Mouse (Mus musculus) lung, embryonic 14.5 days (tissue): Measurements from ENCODE around the gene Abca8b. TPM values are rescaled to one million over a fixed set of nuclear protein-coding genes. Genes with fewer than 3 reads are reported as not detected.
A peak's percentile ranks its signal among the peaks of the same experiment; 100 is the strongest.

Experiments used
- ATAC-seq: fragments of 200-750 bp; cut with Nextera tagmentation; 2 replicates; pipeline ENCODE4 v1.8.0; 2017; ENCODE audit warnings: mild to moderate bottlenecking, moderate TSS enrichment, moderate library complexity; ENCODE audit not compliant: insufficient read depth
- DNase-seq: peaks from one replicate; pipeline ENCODE4 v3.0.0-alpha.2; 2015
- H3K27ac ChIP-seq: fragments of 300-500 bp; sonication (generic); 2 replicates; pipeline ENCODE4 v1.5.1; 2014; ENCODE audit warnings: low read depth, mild to moderate bottlenecking, moderate library complexity
- H3K27me3 ChIP-seq: fragments of 300-500 bp; sonication (generic); 2 replicates; pipeline ENCODE4 v1.6.1; 2014; ENCODE audit warnings: low read length, control low read depth; ENCODE audit not compliant: insufficient read depth
- H3K36me3 ChIP-seq: fragments of 300-500 bp; sonication (generic); 2 replicates; pipeline ENCODE4 v1.6.1; 2014; ENCODE audit warnings: control low read depth; ENCODE audit not compliant: insufficient read depth
- H3K4me1 ChIP-seq: fragments of 300-500 bp; sonication (generic); 2 replicates; pipeline ENCODE4 v1.6.1; 2014; ENCODE audit warnings: antibody characterized with exemption, control low read depth; ENCODE audit not compliant: insufficient read depth
- H3K4me2 ChIP-seq: fragments of 300-500 bp; sonication (generic); 2 replicates; pipeline ENCODE4 v1.6.1; 2014; ENCODE audit warnings: mild to moderate bottlenecking
- H3K4me3 ChIP-seq: fragments of 300-500 bp; sonication (generic); 2 replicates; pipeline ENCODE4 v1.5.1; 2014; ENCODE audit warnings: low read depth, low read length
- H3K9ac ChIP-seq: fragments of 300-500 bp; sonication (generic); 2 replicates; pipeline ENCODE4 v1.6.1; 2014
- H3K9me3 ChIP-seq: fragments of 300-500 bp; sonication (generic); 2 replicates; pipeline ENCODE4 v1.6.1; 2016; ENCODE audit warnings: low read depth, low read length, control low read depth
- CTCF ChIP-seq: IDR thresholded peaks from 2 replicates; pipeline ENCODE4 v1.5.1; 2016; ENCODE audit warnings: antibody characterized with exemption, low read depth
- WGBS: fragments of 180-500 bp; shearing (Covaris S2); extraction: QIAGEN DNeasy Blood & Tissue Kit; methylation state at CpG from one replicate; pipeline ENCODE4 v1.1.7; 2014; 5-methylcytosine and 5-hydroxymethylcytosine counted together
- polyA plus RNA-seq: library from polyadenylated mRNA; unstranded; fragments of >200 nt; fragmentation: Nextera tagmentation; extraction: Ambion mirVana; gene quantifications from 2 replicates; pipeline ENCODE4 v1.2.1, GENCODE M21; 2014

Gene Abca8b
- 0.53 and 1.0 TPM in 2 replicates for polyA plus RNA-seq

DNA sequence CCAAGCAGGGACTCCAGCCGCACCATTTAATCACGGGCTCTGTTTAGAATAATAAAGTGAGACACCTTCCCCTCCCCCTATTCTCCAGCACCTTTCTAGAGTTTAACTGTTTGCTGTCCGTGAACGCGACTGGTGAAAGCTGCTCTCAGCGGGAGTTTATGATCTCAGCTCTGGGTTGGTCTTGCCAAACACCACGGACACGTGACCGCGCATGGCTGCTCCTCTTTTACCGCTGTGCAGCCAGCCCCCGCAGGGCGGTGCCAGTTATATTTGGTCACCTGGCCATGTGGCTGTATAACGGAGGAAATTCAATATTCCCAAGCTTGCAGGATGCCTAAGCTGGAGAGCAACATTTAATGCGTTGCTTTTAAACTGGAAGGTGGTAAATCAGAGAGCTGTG is at the start of gene Abca8b:
Gene Abca8b, minus strand, starts transcription at position 222 of the 400 bp plus-strand sequence.
- Histone ChIP-seq H3K4me1 (no peaks in the 10 kb centered on the region), H3K36me3 (no peaks in the 10 kb centered on the region), H3K27ac (peak within 1 kb of the TSS; percentile 13; the same call in 1 of the 2 replicates), H3K9ac (peak within 1 kb of the TSS; percentile 33), H3K4me2 (peak within 1 kb of the TSS; percentile 71), H3K27me3 (no peaks in the 10 kb centered on the region), H3K9me3 (no peaks in the 10 kb centered on the region), H3K4me3 (peak within 1 kb of the TSS; percentile 33)
- WGBS: under 1% methylated on average over 15 of the region's 15 CpGs
- ATAC-seq (peak; percentile 96), DNase-seq (peak; percentile 85)
- TF ChIP-seq CTCF: no peak

DNA sequence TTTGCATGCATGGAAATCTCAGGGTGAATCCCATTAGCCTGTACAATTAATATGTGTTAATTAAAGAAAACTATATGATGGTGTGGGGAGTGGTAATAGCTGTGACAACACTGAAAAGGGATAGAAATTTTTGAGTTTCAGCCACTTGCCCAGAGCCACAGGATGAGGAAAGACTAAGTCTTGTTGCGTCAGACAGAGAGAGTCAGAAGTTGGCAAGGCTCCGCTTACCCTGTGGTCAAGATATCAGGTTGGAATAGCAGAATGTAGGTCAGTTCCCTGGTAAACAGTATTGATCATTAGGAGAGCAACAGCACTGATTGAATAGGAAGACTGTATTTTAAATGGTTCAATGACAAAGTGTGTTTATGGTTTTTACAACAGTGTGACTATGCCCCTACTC is 42.1 kb upstream of the Abca8b start:
- TF ChIP-seq CTCF: no peak
- Histone ChIP-seq H3K4me3 (no peak overlapping the region), H3K27ac (no peak overlapping the region), H3K9me3 (no peaks in the 10 kb centered on the region), H3K9ac (no peak overlapping the region), H3K36me3 (no peaks in the 10 kb centered on the region), H3K27me3 (no peaks in the 10 kb centered on the region), H3K4me1 (no peaks in the 10 kb centered on the region), H3K4me2 (no peak overlapping the region)
- 91% methylated on average over 2 of the region's 2 CpGs for WGBS
- no peak for ATAC-seq
- no peak for DNase-seq

GRCm38 (mm10) chr11:110028913-110029695 is 33.5 kb upstream of the Abca8b start:
- no peak for TF ChIP-seq CTCF
- ATAC-seq (peak; percentile 52), DNase-seq (peak; percentile 23)
- WGBS: 37% methylated on average over 7 of the region's 7 CpGs
- Histone ChIP-seq H3K27ac (no peak overlapping the region), H3K27me3 (no peaks in the 10 kb centered on the region), H3K9me3 (no peaks in the 10 kb centered on the region), H3K4me3 (no peak overlapping the region), H3K9ac (no peak overlapping the region), H3K4me1 (no peaks in the 10 kb centered on the region), H3K36me3 (no peaks in the 10 kb centered on the region), H3K4me2 (no peak overlapping the region)

- WGBS: 57% methylated on average over 2 of the region's 2 CpGs
- H3K27me3 ChIP-seq: no peaks in the 10 kb centered on the region
- no peak overlapping the region for H3K27ac ChIP-seq
- H3K4me1 ChIP-seq: no peaks in the 10 kb centered on the region
- no peak for DNase-seq
- no peak overlapping the region for H3K4me3 ChIP-seq
- no peak overlapping the region for H3K9ac ChIP-seq
- no peak for ATAC-seq
- no peaks in the 10 kb centered on the region for H3K9me3 ChIP-seq
- no peak for TF ChIP-seq CTCF
- H3K4me2 ChIP-seq: no peak overlapping the region
- no peaks in the 10 kb centered on the region for H3K36me3 ChIP-seq
Observed at GRCm38 (mm10) chr11:110010836-110011546, 15.3 kb upstream of the Abca8b start.

DNA sequence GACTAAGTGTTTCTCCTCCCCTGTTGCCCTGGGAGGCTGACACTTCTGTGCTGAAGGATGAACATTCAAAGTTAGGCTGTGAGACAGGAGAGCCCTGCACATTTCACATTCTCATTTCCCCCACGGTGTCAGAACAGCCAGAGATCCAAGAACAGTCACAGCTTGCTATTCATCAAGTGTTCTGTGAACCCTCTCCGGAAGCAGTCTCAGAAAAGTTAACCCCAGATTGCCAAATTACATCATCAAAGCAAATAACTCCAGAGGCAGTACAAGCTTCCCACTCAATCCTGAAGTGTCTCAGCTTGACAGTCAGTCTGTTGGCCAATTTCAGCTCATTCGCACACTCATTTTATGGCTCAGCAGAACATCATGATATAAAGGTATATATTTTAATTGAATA is 632 bp downstream of the Abca8b start:
- Histone ChIP-seq H3K27ac (peak overlapping the region; percentile 13; the same call in 1 of the 2 replicates), H3K27me3 (no peaks in the 10 kb centered on the region), H3K9ac (no peak overlapping the region), H3K4me3 (peak overlapping the region; percentile 33), H3K4me1 (no peaks in the 10 kb centered on the region), H3K36me3 (no peaks in the 10 kb centered on the region), H3K4me2 (peak overlapping the region; percentile 71), H3K9me3 (no peaks in the 10 kb centered on the region)
- DNase-seq (peak; percentile 81), ATAC-seq (peak; percentile 80)
- TF ChIP-seq CTCF: no peak
- 1% methylated on average over 3 of the region's 3 CpGs for WGBS

- Histone ChIP-seq H3K36me3 (no peaks in the 10 kb centered on the region), H3K4me3 (no peak overlapping the region), H3K9ac (no peak overlapping the region), H3K9me3 (no peaks in the 10 kb centered on the region), H3K27ac (no peak overlapping the region), H3K4me2 (peak overlapping the region; percentile 71; the same call in 1 of the 2 replicates), H3K4me1 (no peaks in the 10 kb centered on the region), H3K27me3 (no peaks in the 10 kb centered on the region)
- TF ChIP-seq CTCF: no peak
- ATAC-seq: no peak
- DNase-seq: no peak
- 31% methylated on average over 6 of the region's 6 CpGs for WGBS
Observed at GRCm38 (mm10) chr11:109994014-109994413, 1.6 kb downstream of the Abca8b start.

- WGBS: 73% methylated on average over 3 of the region's 3 CpGs
- Histone ChIP-seq H3K36me3 (no peaks in the 10 kb centered on the region), H3K4me3 (no peak overlapping the region), H3K9ac (no peak overlapping the region), H3K9me3 (no peaks in the 10 kb centered on the region), H3K27me3 (no peaks in the 10 kb centered on the region), H3K4me2 (no peak overlapping the region), H3K27ac (no peak overlapping the region), H3K4me1 (no peaks in the 10 kb centered on the region)
- no peak for TF ChIP-seq CTCF
- no peak for ATAC-seq
- DNase-seq: no peak
Observed at GRCm38 (mm10) chr11:109991270-109991669, 4.4 kb downstream of the Abca8b start.
